Mouse (Mus musculus): ENCODE results near the gene Serpinb9f.
"Not testable (repeated sequence)": the region's sequence is repeated elsewhere in the genome, so short reads cannot be mapped to it uniquely, and the experiment has no call there.

GRCm38 (mm10) chr13:33356666-33357065 lies 32.8 kb downstream of the Serpinb9f start:
- TF ChIP-seq POLR2A (IDR thresholded peaks at IDR 0.05; ENCODE audit: borderline replicate concordance, control insufficient read depth, low read depth, low read length); CTCF (IDR thresholded peaks at IDR 0.05; ENCODE audit: control insufficient read depth, insufficient read depth, low read length): not testable (repeated sequence)

Measured in bone marrow, adult 2 months (tissue).